Mouse (Mus musculus) spleen, adult 2 months (tissue): Measurements from ENCODE around the gene Phpt1. TPM values are rescaled to one million over a fixed set of nuclear protein-coding genes. Genes with fewer than 3 reads are reported as not detected.
A peak's percentile ranks its signal among the peaks of the same experiment; 100 is the strongest.

ENCODE experiments used
- DNase-seq, 2 experiments: peaks; one replicate each; pipeline versions ENCODE4 v3.0.0 to v3.0.0-alpha.2; 2012 to 2021; ENCODE audit warnings: low spot score in 2 of 2, low read depth in 1 of 2
- H3K27ac ChIP-seq: fragments of 200-500 bp; 2 replicates; pipeline ENCODE4 v1.5.1; 2012; ENCODE audit warnings: low read length, inconsistent platforms; ENCODE audit not compliant: insufficient read depth
- H3K27me3 ChIP-seq: fragments of 200-500 bp; 2 replicates; pipeline ENCODE4 v1.6.1; 2012; ENCODE audit warnings: mild to moderate bottlenecking, moderate library complexity, low read length, inconsistent platforms; ENCODE audit not compliant: control insufficient read depth, insufficient read depth
- H3K36me3 ChIP-seq: fragments of 200-500 bp; 2 replicates; pipeline ENCODE4 v1.6.1; 2012; ENCODE audit warnings: mild to moderate bottlenecking, low read length, inconsistent platforms; ENCODE audit not compliant: control insufficient read depth, insufficient read depth
- H3K4me1 ChIP-seq: fragments of 200-500 bp; 2 replicates; pipeline ENCODE4 v1.6.1; 2011; ENCODE audit warnings: inconsistent platforms; ENCODE audit not compliant: control insufficient read depth, insufficient read depth, insufficient read length
- H3K4me3 ChIP-seq: fragments of 200-500 bp; 2 replicates; pipeline ENCODE4 v1.5.1; 2011; ENCODE audit warnings: mild to moderate bottlenecking, inconsistent platforms; ENCODE audit not compliant: insufficient read depth, insufficient read length; ENCODE audit errors: extremely low read depth
- CTCF ChIP-seq: fragments of 200-500 bp; IDR thresholded peaks from 2 replicates; pipeline ENCODE4 v1.5.1; 2011; ENCODE audit warnings: mild to moderate bottlenecking, inconsistent platforms; ENCODE audit not compliant: insufficient read depth, insufficient read length, insufficient replicate concordance; ENCODE audit errors: extremely low read depth
- POLR2A ChIP-seq: fragments of 200-500 bp; IDR thresholded peaks from 2 replicates; pipeline ENCODE4 v1.6.1; 2011; ENCODE audit warnings: low read depth, low read length, inconsistent platforms
- whole genome bisulfite sequencing: fragments of 180-500 bp; shearing (Covaris S2); methylation state at CpG from one replicate; pipeline ENCODE4 v1.1.7; 2018; 5-methylcytosine and 5-hydroxymethylcytosine counted together
- polyA plus RNA-seq: library from polyadenylated mRNA; depleted of rRNA; stranded (reverse); fragments of >200 nt; gene quantifications from 2 replicates; pipeline ENCODE4 v1.2.3, GENCODE M21; 2012

The Phpt1 gene
- polyA plus RNA-seq, 1 experiment: 22.5 TPM

DNA sequence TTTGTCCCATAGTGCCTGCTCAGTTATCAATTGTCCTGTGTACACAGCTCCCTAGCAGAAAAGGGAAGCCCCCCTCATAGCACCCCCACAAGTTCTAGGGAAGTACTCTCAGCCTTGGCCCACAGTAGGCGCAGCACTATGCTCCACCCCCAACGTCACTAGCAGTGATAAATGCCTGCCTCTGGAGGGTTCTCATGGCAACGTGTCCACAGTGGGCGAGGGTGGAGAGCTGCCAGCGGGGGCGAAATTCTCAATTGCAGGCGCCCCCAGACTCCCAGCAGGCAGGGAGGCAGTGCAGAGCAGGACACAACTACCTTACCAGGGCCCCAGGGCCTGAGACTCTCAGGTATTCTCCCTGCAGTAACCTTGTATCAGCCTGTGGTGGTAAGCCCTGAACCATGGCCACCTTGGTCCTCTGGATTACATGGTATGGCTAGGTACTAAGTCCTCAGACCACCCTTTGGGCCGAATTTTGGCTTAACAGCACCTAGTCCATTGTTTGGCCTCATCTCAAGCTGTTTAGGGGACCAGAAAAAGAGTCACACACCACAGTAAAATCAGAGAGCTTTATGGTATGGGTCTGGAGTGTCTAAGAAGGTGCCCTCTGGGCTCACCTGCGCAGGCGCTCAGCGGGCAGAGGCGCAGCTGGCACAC is 7.6 kb upstream of the Phpt1 start:
- Histone ChIP-seq H3K4me3 (no peak overlapping the region), H3K27ac (no peak overlapping the region; the same call in 1 of the 2 replicates), H3K4me1 (peaks cover 26% of the 10 kb centered on the region), H3K36me3 (peaks cover 9% of the 10 kb centered on the region), H3K27me3 (peaks cover 21% of the 10 kb centered on the region)
- no peak for DNase-seq
- 54% methylated on average over 12 of the region's 12 CpGs for WGBS
- TF ChIP-seq CTCF: no peak
- TF ChIP-seq POLR2A: no peak

DNA sequence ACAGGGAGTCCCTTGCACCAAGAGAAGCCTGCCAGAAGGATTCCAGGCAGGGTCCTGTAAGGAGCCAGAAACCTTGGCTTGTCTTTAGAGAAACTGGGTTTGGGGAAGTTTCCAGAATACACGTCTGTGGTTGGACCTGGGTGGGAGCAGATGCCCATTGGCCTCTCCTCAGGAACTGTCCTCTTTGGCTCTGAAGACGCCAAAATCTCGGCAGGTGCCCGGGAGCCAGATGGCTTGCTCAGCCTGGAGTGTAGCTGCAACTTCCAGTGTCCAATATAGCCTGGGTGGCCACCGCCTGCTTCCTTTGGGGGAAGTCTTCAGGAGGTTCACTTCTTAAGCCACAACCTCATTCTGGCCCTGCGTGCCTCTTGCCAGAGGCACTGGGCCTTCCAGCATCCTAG is 6.9 kb upstream of the Phpt1 start:
- Histone ChIP-seq H3K4me1 (peaks cover 32% of the 10 kb centered on the region), H3K4me3 (no peak overlapping the region), H3K27me3 (peaks cover 25% of the 10 kb centered on the region), H3K27ac (peak overlapping the region; percentile 7; the same call in 1 of the 2 replicates), H3K36me3 (peaks cover 9% of the 10 kb centered on the region)
- 8% methylated on average over 6 of the region's 6 CpGs for WGBS
- no peak for DNase-seq
- TF ChIP-seq POLR2A (no peak), CTCF (no peak)

DNA sequence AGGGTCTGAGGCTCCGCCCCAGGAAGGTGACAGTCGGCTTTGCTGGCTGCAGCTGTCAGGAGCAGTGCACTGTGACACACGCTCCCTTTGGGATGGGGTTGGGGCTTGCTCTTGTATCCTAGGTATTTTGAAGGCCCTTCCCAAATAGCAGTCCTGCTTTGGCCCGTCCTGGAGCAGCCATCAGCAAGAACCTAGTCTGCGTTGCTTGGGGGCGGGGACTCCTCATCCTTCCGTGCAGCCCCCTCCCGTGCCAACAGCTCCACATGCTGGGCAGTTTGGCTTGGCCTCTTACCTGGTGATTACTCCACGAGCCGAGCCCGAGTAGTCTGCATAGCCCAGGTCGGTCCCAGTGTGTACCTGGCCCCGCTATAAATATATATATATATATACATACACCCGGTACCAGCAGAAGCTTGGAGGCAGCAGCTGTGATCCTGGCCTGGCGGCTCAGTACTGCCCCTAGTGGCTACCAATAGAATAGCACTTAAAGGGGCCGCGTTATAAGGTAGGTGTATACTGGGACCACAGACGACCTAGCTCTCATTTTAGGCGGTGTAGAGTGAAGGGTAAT is 6.4 kb upstream of the Phpt1 start, which contains the start of gene Ajm1:
TSS of gene Ajm1 (minus strand) at position 464 of the 571 bp plus-strand sequence.
- no peak for TF ChIP-seq POLR2A
- peak; percentile 72; the same call in 1 of the 2 replicates for TF ChIP-seq CTCF
- Histone ChIP-seq H3K4me3 (peak within 1 kb of the TSS; percentile 28; the same call in 1 of the 2 replicates), H3K36me3 (peaks cover 9% of the 10 kb centered on the region), H3K27me3 (peaks cover 25% of the 10 kb centered on the region), H3K4me1 (peaks cover 32% of the 10 kb centered on the region), H3K27ac (peak within 1 kb of the TSS; percentile 7; the same call in 1 of the 2 replicates)
- DNase-seq: peak; percentile 42 to 55
- WGBS: 5% methylated on average over 19 of the region's 19 CpGs

DNA sequence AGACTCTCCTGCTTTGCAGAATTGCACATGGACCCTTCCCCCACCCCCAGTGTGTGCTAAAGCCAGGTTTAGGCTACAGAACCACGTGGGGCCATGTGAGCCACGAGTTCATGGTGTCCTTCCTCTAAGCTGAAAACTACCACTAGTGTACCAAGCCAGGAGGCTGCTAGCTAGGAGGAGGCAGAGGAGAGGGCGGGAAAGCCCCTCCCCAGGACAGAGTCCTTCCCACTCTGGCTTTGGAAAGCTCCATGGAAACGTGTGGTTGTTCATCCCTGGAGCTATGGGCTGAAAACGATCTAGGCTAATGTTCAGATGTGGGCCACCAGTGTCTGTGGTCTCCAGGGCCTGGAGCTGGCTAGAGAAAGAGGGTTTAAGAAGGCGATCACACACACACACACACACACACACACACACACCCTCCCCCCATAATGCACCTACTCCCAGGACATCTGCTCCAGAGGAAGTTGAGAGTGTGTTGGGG is 5.6 kb upstream of the Phpt1 start:
- no peak for DNase-seq
- Histone ChIP-seq H3K36me3 (peaks cover 9% of the 10 kb centered on the region), H3K27me3 (peaks cover 25% of the 10 kb centered on the region), H3K27ac (no peak overlapping the region), H3K4me3 (no peak overlapping the region), H3K4me1 (peaks cover 34% of the 10 kb centered on the region)
- TF ChIP-seq POLR2A (no peak), CTCF (no peak)
- 42% methylated on average over 6 of the region's 6 CpGs for WGBS

DNA sequence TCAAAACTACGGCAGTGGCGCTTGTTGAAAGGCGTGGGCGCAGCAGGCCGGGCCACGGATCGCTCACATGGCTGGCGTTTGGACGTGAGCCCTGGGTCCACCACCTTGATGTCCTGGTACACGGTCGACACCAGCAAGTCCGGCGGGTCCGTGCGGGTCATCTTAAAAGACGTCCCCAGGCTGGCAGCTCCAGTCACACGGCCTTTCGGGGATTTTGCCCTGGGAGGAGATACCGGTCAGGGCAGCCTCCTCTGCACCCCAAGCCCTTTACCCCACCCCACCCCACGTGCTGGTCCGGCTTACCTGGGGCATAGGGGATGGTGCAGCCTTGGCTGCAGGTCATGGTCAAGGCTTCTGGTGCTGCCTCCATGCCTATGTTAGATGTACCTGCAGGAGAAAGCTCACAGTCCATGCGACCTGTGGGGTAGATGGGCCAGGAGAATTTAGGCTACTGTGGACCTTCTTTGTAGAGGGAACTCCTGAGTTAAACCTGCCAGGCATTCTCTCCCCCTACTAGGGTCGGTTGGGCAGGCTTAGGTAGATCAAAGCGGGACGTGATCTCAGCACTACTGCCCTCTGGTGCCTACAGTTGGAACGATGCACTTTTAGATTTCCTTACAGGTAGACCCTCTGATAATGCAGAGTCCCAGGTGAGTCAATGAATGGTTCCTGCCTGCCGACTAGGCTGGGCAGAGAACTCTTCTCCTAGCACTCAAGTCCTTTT is 4.9 kb upstream of the Phpt1 start:
- H3K27ac ChIP-seq: no peak overlapping the region
- H3K27me3 ChIP-seq: peaks cover 25% of the 10 kb centered on the region
- peak; percentile 57 to 68 for DNase-seq
- no peak for TF ChIP-seq POLR2A
- peak; percentile 34; the same call in 1 of the 2 replicates for TF ChIP-seq CTCF
- 8% methylated on average over 27 of the region's 27 CpGs for WGBS
- peaks cover 38% of the 10 kb centered on the region for H3K4me1 ChIP-seq
- H3K4me3 ChIP-seq: no peak overlapping the region
- peaks cover 7% of the 10 kb centered on the region for H3K36me3 ChIP-seq

DNA sequence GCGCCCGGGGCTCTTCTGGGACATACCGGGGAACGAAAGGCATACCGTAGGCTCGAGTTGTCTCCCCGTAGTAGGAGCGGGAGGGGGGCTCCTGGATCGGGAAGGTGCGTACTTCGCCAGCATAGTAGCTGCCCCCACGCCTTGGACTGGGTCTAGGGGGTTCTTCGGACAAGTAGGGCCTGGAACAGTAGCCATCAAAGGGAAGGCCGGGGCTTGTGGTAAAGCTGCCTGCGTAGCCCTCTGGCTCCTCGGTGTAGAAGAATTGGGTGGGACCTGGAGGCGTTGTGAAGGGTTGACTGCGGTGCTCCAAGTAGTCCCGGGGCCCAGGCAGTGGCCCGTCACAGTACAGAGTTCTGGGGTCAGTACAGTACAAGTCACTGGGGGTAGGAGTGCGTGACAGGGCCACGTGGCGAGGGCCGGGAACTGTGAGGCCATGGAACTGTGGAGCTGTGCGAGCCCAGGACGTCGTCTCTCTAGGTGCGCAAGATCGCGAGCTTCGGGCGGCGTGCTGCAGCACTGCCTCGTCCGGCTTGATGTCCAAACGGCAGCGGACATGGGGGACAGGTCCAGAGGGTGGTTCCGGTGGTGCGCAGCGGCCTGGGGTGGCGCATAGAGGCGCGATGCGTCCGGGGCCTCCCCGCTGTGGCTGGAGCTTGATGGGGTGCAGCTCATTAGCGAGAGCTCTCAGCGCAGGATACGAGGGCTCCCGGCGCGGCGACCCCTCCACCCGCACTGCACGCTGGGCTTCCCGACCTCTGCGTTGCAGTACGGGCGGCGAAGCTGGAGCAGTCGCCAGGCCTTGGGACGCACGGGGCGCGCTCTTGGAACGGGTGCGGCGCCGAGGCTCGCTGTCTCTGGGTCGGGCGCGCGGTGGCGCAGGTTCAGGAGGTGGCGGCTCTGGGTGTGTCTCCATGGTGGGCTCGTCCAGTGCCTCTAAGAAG is 4.0 kb upstream of the Phpt1 start:
- DNase-seq: no peak
- Histone ChIP-seq H3K27me3 (peaks cover 25% of the 10 kb centered on the region), H3K36me3 (peaks cover 2% of the 10 kb centered on the region; the same call in 1 of the 2 replicates), H3K4me1 (peaks cover 41% of the 10 kb centered on the region), H3K27ac (no peak overlapping the region), H3K4me3 (no peak overlapping the region)
- no peak for TF ChIP-seq CTCF
- no peak for TF ChIP-seq POLR2A
- 10% methylated on average over 77 of the region's 77 CpGs for WGBS
